Mouse (Mus musculus): ENCODE measurements at regions not wholly inside any gene's neighbourhood (a gene's known extent, or its start where the extent isn't known, plus 50 kb on each side); places are given as distances from the start of the nearest gene placed in this dataset.

DNA sequence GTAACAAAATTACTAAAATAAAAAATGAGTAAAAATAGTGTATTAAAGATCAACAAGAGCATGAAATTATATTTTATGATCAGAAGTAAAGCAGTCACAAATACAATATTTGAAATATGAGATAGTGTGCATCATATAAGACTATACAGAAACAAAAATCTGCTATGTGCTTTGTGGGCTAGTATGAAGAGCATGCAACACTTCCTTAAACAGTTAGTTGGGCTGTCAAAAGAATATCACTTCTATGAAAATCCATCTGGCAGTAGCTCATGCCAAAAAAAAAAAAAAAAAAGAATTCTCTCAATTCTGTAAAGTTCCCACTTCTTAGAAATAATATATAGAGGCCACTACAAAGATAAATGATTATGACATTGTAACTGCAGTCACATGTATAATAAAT, 53.0 kb upstream of the Gm4301 start:
- ATAC-seq (replicated peaks in 1 of 2; ENCODE audit: insufficient read depth in 1 of 2, low FRiP score in 2 of 2, low TSS enrichment in 1 of 2, low read depth in 1 of 2, poor library complexity in 2 of 2, severe bottlenecking in 2 of 2) = no peak

Measured in hematopoietic stem cell, adult 5-6 weeks (primary cell).